Mouse (Mus musculus) bone marrow, adult 2 months (tissue): ENCODE measurements at regions not wholly inside any gene's neighbourhood (a gene's known extent, or its start where the extent isn't known, plus 50 kb on each side); places are given as distances from the start of the nearest gene placed in this dataset.

Source experiments
- CTCF ChIP-seq: fragments of 200-500 bp; IDR thresholded peaks from 2 replicates; pipeline ENCODE4 v1.5.1; 2011; ENCODE audit warnings: low read length, control low read depth; ENCODE audit not compliant: control insufficient read depth, insufficient read depth
- POLR2A ChIP-seq: fragments of 200-500 bp; IDR thresholded peaks from 2 replicates; pipeline ENCODE4 v1.6.1; 2011; ENCODE audit warnings: low read depth, mild to moderate bottlenecking, control low read depth, low read length, borderline replicate concordance; ENCODE audit not compliant: control insufficient read depth

GRCm38 (mm10) chr13:70499302-70499701 lies 138.1 kb downstream of the Ice1 start:
- TF ChIP-seq POLR2A (no peak), CTCF (no peak)
